Mouse (Mus musculus) liver, embryonic 15.5 days (tissue): ENCODE results near the gene Surf2. TPM values are rescaled to one million over a fixed set of nuclear protein-coding genes. Genes with fewer than 3 reads are reported as not detected.

Experiments
- ATAC-seq: fragments of 200-750 bp; cut with Nextera tagmentation; 2 replicates; pipeline ENCODE4 v1.8.0; 2017; ENCODE audit warnings: moderate number of reproducible peaks, mild to moderate bottlenecking, moderate library complexity; ENCODE audit not compliant: insufficient read depth
- H3K27ac ChIP-seq: fragments of 300-500 bp; sonication (generic); replicated peaks from 2 replicates; pipeline ENCODE4 v1.5.1; 2015; ENCODE audit warnings: mild to moderate bottlenecking, inconsistent platforms
- H3K27me3 ChIP-seq: fragments of 300-500 bp; sonication (generic); 2 replicates; pipeline ENCODE4 v1.6.1; 2015; ENCODE audit warnings: mild to moderate bottlenecking, inconsistent platforms
- H3K36me3 ChIP-seq: fragments of 300-500 bp; sonication (generic); replicated peaks from 2 replicates; pipeline ENCODE4 v1.6.1; 2015; ENCODE audit warnings: moderate library complexity, mild to moderate bottlenecking, inconsistent platforms
- H3K4me1 ChIP-seq: fragments of 300-500 bp; sonication (generic); replicated peaks from 2 replicates; pipeline ENCODE4 v1.6.1; 2015; ENCODE audit warnings: inconsistent platforms
- H3K4me2 ChIP-seq: fragments of 300-500 bp; sonication (generic); 2 replicates; pipeline ENCODE4 v1.6.1; 2015; ENCODE audit warnings: moderate library complexity, mild to moderate bottlenecking, inconsistent platforms
- H3K4me3 ChIP-seq: fragments of 300-500 bp; sonication (generic); replicated peaks from 2 replicates; pipeline ENCODE4 v1.5.1; 2015; ENCODE audit warnings: mild to moderate bottlenecking, inconsistent platforms
- H3K9ac ChIP-seq: fragments of 300-500 bp; sonication (generic); 2 replicates; pipeline ENCODE4 v1.6.1; 2015; ENCODE audit warnings: moderate library complexity, mild to moderate bottlenecking, inconsistent platforms
- H3K9me3 ChIP-seq: fragments of 300-500 bp; sonication (generic); replicated peaks from 2 replicates; pipeline ENCODE4 v1.6.1; 2016; ENCODE audit warnings: inconsistent platforms
- WGBS: fragments of 180-500 bp; shearing (Covaris S2); methylation state at CpG from one replicate; pipeline ENCODE4 v1.1.7; 2015; ENCODE audit warnings: mixed read lengths; ENCODE audit not compliant: insufficient replicate concordance; 5-methylcytosine and 5-hydroxymethylcytosine counted together
- polyA plus RNA-seq: library from polyadenylated mRNA; unstranded; fragments of >200 nt; fragmentation: Nextera tagmentation; extraction: Ambion mirVana; gene quantifications from 2 replicates; pipeline ENCODE4 v1.2.1, GENCODE M21; 2015

Gene Surf2
- polyA plus RNA-seq, 1 experiment from 2014 or later, result 19.0 TPM

DNA sequence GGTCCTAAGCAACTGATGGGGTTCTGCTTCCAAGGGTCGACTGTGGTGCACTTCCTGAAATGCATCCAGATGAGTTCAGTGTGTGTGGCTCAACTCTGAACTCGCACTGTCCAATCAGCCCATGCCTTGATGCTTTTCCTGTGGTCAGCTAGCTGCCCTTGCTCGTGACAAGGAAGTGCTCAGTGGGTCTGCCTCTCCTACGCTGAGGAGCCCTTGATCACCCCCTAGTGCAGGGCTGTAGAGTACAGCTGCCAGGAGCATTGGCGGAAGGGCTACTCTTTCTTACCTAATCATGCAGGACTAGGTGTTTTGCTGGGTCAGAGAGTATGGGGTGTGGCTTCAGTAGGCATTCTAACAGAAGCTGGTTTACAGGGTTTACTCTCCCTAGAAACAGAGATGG lies 25.4 kb downstream of the Surf2 start:
- Histone ChIP-seq H3K27me3 (no peaks in the 10 kb centered on the region), H3K4me1 (no peaks in the 10 kb centered on the region), H3K9ac (no peak overlapping the region), H3K4me3 (no peak overlapping the region), H3K36me3 (no peaks in the 10 kb centered on the region), H3K4me2 (no peak overlapping the region), H3K27ac (no peak overlapping the region), H3K9me3 (no peaks in the 10 kb centered on the region)
- ATAC-seq, result 0 out of 2 replicates have a peak, but pooled peaks have one; percentile 28
- 19% methylated on average over 5 of the region's 5 CpGs for WGBS

DNA sequence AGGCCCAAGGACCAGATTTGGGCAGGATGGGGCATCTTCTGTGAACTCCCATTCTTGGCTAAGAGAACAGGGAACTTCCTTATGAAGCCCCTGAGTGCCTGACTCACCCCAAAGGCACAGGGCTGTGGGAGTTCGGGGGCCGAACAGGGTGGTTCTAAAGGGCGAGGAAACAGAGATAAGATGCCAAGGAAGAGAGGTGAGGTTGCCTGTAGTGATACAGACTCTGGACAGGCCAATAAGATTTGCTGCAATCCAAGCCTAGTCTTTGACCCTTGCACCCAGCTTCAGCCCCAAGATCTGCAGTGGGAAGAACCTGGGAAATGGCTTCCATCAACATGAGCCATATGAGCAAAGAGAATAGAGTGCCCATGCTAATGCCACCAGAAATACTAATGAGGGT lies 27.1 kb downstream of the Surf2 start:
- 41% methylated on average over 3 of the region's 3 CpGs for WGBS
- no peaks in the 10 kb centered on the region for H3K36me3 ChIP-seq
- no peak for ATAC-seq

DNA sequence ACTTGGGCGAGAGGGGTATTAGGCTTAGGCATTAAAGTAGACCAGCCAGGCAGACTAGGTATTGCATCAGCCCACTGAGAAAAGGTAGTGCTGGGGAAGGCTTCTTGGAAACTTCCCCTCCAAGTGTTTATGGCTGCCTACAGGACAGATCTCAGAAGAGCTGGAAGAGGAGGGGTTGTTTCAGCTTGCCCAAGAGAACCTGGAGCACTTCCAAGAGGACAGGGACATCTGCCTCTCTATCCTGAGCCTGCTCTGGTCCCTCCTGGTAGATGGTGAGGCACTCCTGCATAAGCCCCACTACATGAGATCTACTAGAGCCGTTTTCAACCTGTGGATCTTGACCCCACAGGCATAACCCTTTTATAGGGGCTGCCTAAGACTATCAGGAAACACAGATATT lies 34.2 kb downstream of the Surf2 start:
- Histone ChIP-seq H3K4me2 (no peak overlapping the region), H3K4me1 (no peaks in the 10 kb centered on the region), H3K27ac (no peak overlapping the region), H3K9me3 (no peaks in the 10 kb centered on the region), H3K36me3 (peaks cover 49% of the 10 kb centered on the region), H3K27me3 (no peaks in the 10 kb centered on the region), H3K4me3 (no peak overlapping the region), H3K9ac (no peak overlapping the region)
- WGBS, result 59% methylated on average over 2 of the region's 2 CpGs
- ATAC-seq, result no peak

More for the DNA sequence above, 27.1 kb downstream of the Surf2 start:
- Histone ChIP-seq H3K4me2 (no peak overlapping the region), H3K27ac (no peak overlapping the region), H3K27me3 (no peaks in the 10 kb centered on the region), H3K9ac (no peak overlapping the region), H3K4me3 (no peak overlapping the region), H3K9me3 (no peaks in the 10 kb centered on the region), H3K4me1 (no peaks in the 10 kb centered on the region)

DNA sequence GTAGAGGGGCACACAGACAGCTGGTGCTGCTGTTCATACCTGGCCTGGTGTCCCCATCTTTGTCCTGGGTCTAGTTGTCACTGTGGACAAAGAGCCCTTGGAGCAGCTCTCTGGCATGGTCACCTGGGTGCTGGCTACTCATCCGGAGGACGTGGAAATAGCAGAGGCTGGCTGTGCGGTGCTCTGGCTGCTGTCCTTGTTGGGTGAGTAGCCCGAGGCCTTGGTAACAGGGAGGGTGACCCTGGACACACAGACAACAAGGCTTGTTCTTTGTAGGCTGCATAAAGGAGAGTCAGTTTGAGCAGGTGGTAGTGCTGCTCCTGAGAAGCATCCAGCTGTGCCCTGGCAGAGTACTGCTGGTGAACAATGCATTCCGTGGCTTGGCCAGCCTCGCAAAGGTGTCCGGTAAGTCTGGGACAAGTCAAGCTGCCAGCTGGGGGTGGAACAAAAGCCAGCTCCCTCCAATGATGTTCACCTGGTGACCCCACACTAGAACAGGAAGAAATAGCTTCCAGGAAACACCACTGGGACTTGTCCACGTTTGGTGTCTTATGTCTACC lies 35.3 kb downstream of the Surf2 start:
- ATAC-seq, result no peak
- H3K36me3 ChIP-seq, result peaks cover 59% of the 10 kb centered on the region
- H3K27ac ChIP-seq, result no peak overlapping the region
- H3K27me3 ChIP-seq, result no peaks in the 10 kb centered on the region
- no peaks in the 10 kb centered on the region; the same call in 1 of the 2 replicates for H3K4me1 ChIP-seq
- WGBS, result 83% methylated on average over 8 of the region's 8 CpGs
- no peak overlapping the region for H3K4me3 ChIP-seq
- H3K4me2 ChIP-seq, result no peak overlapping the region
- H3K9ac ChIP-seq, result no peak overlapping the region
- no peaks in the 10 kb centered on the region for H3K9me3 ChIP-seq

DNA sequence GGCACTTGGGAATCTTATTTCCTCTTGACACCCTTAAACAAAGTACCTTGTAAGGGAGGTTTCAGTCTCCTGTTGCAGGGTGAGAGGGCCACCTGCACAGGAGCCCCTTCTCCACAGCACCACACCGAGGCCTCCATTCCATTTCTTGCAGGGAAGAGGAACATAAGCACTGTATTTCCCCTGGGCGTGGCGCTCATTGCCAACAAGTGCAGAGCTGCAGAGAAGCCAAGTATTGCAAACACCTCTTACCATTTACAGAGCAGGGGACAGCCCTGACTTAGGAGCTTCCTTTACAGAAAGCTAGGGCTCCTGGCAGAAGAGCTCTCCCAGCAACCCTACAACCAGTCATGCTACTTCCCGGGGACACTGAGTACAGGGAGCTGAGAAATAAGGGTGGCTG lies 36.0 kb downstream of the Surf2 start:
- H3K4me3 ChIP-seq, result no peak overlapping the region
- no peak overlapping the region for H3K9ac ChIP-seq
- H3K36me3 ChIP-seq, result peaks cover 67% of the 10 kb centered on the region
- no peak overlapping the region for H3K4me2 ChIP-seq
- H3K4me1 ChIP-seq, result no peaks in the 10 kb centered on the region; the same call in 1 of the 2 replicates
- WGBS, result 69% methylated on average over 4 of the region's 4 CpGs
- H3K27me3 ChIP-seq, result no peaks in the 10 kb centered on the region
- no peak for ATAC-seq
- H3K27ac ChIP-seq, result no peak overlapping the region
- no peaks in the 10 kb centered on the region for H3K9me3 ChIP-seq

DNA sequence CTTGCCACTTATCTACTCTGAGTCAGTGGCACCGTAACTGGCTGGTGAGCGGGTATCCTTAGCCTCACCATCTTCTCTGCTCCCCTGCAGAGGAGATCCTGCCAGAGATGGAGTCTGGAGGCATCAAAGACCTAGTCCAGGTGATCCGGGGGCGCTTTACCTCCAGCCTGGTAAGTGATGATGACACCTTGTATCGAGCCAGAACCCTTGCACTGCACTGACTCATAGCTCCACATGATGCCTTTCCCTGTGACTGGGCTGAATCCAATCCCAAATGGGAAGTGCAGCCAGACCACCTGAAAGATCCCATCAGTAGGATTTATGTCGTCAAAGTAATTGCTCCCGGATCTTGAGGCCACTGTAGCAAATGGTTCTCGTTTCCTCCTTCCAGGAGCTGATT lies 36.7 kb downstream of the Surf2 start:
- Histone ChIP-seq H3K27ac (no peak overlapping the region), H3K4me2 (no peak overlapping the region), H3K9ac (no peak overlapping the region), H3K27me3 (no peaks in the 10 kb centered on the region), H3K36me3 (peaks cover 73% of the 10 kb centered on the region), H3K9me3 (no peaks in the 10 kb centered on the region), H3K4me3 (no peak overlapping the region), H3K4me1 (peaks cover 2% of the 10 kb centered on the region; the same call in 1 of the 2 replicates)
- WGBS, result 81% methylated on average over 8 of the region's 8 CpGs
- no peak for ATAC-seq

DNA sequence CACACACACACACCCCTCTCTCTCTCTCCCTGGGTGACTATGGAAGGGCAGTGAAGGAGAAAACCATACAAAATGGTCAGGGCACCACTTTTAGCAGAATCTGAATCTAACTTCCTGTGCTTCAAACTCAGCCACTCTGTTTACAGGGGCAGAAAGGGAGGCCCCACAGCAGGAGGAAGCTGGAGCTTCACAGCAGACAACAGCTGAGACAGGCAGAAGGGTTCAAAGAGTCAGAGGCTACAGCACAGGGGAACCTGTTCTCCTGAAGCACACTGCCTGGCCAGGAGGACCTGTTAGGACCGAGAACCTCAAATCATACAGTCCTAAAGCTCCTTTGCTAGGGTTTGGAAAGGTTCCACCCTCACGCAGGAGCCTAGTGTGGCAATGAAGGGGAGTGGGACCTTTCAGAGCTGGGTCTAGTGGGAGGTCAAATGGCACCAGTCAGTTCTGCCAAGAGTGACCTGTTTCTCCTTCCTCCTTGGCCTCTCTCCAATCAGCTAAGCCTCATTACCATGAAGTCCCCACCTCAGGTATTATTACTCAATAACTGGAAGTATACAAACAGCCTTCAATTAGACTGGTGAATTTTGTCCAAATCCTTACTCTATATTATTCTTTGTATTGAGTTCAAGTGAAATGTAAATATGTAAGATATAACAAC lies 38.7 kb downstream of the Surf2 start:
- Histone ChIP-seq H3K9ac (no peak overlapping the region), H3K36me3 (peaks cover 85% of the 10 kb centered on the region), H3K9me3 (no peaks in the 10 kb centered on the region), H3K4me3 (no peak overlapping the region), H3K4me1 (peaks cover 4% of the 10 kb centered on the region; the same call in 1 of the 2 replicates), H3K27me3 (no peaks in the 10 kb centered on the region), H3K27ac (no peak overlapping the region), H3K4me2 (no peak overlapping the region)
- ATAC-seq, result no peak
- 76% methylated on average over 2 of the region's 2 CpGs for WGBS

DNA sequence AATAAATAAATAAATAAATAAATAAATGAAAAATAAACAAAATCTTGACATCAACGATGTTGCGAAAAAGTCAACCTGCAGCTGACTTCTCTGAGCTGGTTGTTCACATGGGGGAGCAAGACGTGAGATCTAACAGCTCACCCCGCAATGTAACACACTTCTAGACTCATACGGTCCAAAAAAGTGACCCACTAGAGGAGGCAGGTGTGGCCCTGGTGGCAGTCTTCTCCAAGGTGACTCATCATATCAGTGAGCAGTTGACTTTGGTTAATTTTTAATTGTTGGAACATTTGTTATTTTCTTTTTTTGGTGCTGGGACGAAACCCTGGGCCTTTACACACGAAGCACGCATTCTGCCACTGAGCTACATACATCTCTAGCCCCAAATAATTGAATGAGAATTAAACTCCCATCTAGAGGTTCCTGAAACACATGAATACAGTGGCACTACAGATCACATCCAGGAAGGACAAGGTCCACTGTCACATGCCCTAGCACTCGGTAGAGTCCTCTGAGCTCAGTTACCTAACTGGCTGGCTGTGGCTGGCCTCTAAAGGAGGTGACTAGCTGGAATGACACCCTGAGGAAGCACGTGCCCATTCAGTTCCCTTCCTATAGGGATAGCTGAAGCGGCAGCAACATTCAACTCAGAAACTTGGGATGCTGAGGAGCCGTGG lies 40.8 kb downstream of the Surf2 start:
- ATAC-seq, result peak; percentile 72
- Histone ChIP-seq H3K4me2 (no peak overlapping the region), H3K27me3 (no peaks in the 10 kb centered on the region), H3K9me3 (no peaks in the 10 kb centered on the region), H3K36me3 (peaks cover 92% of the 10 kb centered on the region), H3K27ac (peak overlapping the region; percentile 45), H3K9ac (no peak overlapping the region), H3K4me3 (no peak overlapping the region), H3K4me1 (peaks cover 10% of the 10 kb centered on the region)
- 76% methylated on average over 12 of the region's 12 CpGs for WGBS

DNA sequence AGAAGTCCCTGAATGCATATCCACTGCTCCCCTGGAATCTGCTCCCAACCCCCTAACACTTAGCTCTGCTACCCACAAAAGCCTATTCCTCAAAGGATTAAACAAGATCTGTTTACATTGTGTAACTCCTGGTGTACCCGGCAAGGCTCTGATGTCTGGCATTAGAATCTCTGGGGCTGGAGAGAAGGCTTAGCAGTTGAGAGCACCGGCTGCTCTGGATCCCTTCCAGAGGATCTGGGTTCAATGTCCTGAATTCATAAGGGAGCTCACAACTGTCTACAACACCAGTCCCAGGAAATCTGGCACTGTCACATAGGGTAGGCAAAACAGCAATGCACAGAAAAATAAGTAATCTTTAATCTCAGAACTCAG lies 41.3 kb downstream of the Surf2 start:
- H3K27me3 ChIP-seq, result no peaks in the 10 kb centered on the region
- no peak overlapping the region for H3K9ac ChIP-seq
- H3K9me3 ChIP-seq, result no peaks in the 10 kb centered on the region
- ATAC-seq, result peak; percentile 40
- H3K4me1 ChIP-seq, result peaks cover 15% of the 10 kb centered on the region
- peak overlapping the region; percentile 45 for H3K27ac ChIP-seq
- H3K36me3 ChIP-seq, result peaks cover 91% of the 10 kb centered on the region
- H3K4me2 ChIP-seq, result no peak overlapping the region
- H3K4me3 ChIP-seq, result no peak overlapping the region
- WGBS, result 77% methylated on average over 2 of the region's 2 CpGs

DNA sequence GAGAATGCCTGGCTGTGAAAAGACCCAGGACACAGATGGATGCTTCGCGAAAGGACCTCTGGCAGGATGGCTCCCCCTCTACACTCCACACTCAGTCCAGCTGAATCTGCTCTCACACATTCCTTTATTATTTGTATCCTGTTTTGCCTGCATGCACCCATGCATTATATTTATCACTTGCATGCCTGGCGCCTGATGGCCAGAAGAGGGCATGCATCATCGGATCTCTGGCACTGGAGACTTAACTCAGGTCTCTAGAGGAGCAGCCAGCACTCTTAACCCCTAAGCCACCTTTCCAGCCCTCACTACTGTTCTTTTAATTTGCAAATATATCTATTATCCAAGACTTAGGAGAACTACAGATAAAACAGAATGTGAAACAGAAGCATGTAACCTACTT lies 44.6 kb downstream of the Surf2 start:
- Histone ChIP-seq H3K4me3 (no peak overlapping the region), H3K4me1 (peaks cover 35% of the 10 kb centered on the region), H3K9me3 (no peaks in the 10 kb centered on the region), H3K27ac (no peak overlapping the region), H3K27me3 (no peaks in the 10 kb centered on the region), H3K9ac (no peak overlapping the region), H3K4me2 (no peak overlapping the region), H3K36me3 (peaks cover 59% of the 10 kb centered on the region)
- no peak for ATAC-seq
- 68% methylated on average over 4 of the region's 4 CpGs for WGBS

DNA sequence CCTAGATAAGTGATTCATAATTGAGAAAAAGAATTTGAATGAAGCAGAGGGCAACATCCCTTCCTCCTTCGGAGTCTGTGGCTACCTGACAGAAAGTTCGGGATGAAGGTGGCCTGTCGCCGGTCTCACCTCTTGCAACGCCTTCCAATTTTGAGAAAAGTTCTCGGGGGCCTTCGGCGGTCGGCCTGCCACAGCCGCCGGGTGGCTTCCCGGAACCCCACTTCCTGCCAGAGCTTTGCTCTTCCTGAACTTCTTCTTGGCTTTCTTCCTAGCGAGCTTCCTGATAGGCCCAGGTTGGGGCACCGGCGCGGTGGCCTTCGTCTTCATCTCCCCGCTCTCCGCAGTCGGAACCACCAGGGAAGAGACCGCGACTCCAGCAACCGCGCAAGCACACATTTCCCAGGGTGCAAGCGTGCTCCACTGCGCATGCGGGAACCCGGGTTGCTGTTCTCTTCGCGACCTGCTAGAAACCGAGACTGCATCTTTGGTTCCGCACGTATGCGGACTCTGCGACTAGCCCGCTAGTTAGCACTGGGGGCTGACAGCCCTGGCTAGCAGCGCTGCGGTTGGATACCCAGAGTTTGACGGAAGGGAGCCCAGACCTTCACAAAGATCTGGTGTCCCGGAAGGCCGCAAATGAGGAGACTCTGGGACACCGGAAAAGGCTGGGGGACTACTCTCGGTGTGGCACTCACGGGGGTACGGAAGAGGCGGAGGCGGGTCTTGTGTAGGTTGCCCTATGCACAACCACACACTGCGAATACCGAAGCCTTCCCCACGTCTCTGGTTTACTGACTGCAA lies 48.0 kb downstream of the Surf2 start, which contains the start of gene Rexo4:
Gene Rexo4, minus strand, starts transcription at position 464 of the 801 bp plus-strand sequence.
- Histone ChIP-seq H3K9ac (peak within 1 kb of the TSS; percentile 82), H3K4me1 (peaks cover 31% of the 10 kb centered on the region), H3K9me3 (no peaks in the 10 kb centered on the region), H3K27ac (peak within 1 kb of the TSS; percentile 96), H3K4me3 (peak within 1 kb of the TSS; percentile 83), H3K27me3 (no peaks in the 10 kb centered on the region), H3K36me3 (peaks cover 26% of the 10 kb centered on the region), H3K4me2 (peak within 1 kb of the TSS; percentile 82)
- peak; percentile 93 for ATAC-seq
- WGBS, result under 1% methylated on average over 50 of the region's 50 CpGs
